In genomic region chr5:100674711-100675376, GRCm38 (mm10) we compare ENCODE assay signal across 8 mouse cellular contexts. TPM values are rescaled to one million over a fixed set of nuclear protein-coding genes. Genes with fewer than 3 reads are reported as not detected.
DNase-seq lines count a peak whose midpoint lies in the region; ATAC-seq lines count a peak whose summit lies in the region.

TSS of gene Coq2 (minus strand) at chr5:100675140.

- ATAC-seq in hindbrain, embryonic 12.5 days (ENCODE audit: low FRiP score), result peak; percentile 57

- peak within 1 kb of the TSS; percentile 73; the same call in 1 of the 2 replicates for H3K27ac ChIP-seq in hindbrain, embryonic 12.5 days

- no peaks in the 10 kb centered on the region for H3K27me3 ChIP-seq in hindbrain, embryonic 12.5 days

- no peaks in the 10 kb centered on the region for H3K9me3 ChIP-seq in hindbrain, embryonic 12.5 days (replicated peaks)

- WGBS in hindbrain, embryonic 12.5 days, result 10% methylated on average over 17 of the region's 17 CpGs

- peak; percentile 92 for DNase-seq in NIH3T3 (ENCODE audit: low read depth)
- peak; percentile 77 for DNase-seq in cerebellum, adult 9-11 months
- peak; percentile 48 to 70 for DNase-seq in frontal cortex, postnatal 10 days (ENCODE audit: low spot score in 2 of 2)
- DNase-seq in layer of hippocampus, postnatal 14 days (ENCODE audit: low spot score in 2 of 2), result peak; percentile 36 to 64
- DNase-seq in lung, postnatal 25 days (ENCODE audit: low spot score), result peak; percentile 87
- DNase-seq in retina, embryonic 14.5 days (ENCODE audit: low spot score), result peak; percentile 91
- peak; percentile 90 for DNase-seq in thymus, postnatal 4 days

- H3K4me3 ChIP-seq in hindbrain, embryonic 12.5 days, result peak within 1 kb of the TSS; percentile 86

- H3K4me1 ChIP-seq in hindbrain, embryonic 12.5 days, result peaks cover 13% of the 10 kb centered on the region

- no peaks in the 10 kb centered on the region for H3K36me3 ChIP-seq in hindbrain, embryonic 12.5 days

- H3K4me2 ChIP-seq in hindbrain, embryonic 12.5 days (replicated peaks), result peak within 1 kb of the TSS; percentile 77

- peak within 1 kb of the TSS; percentile 89 for H3K9ac ChIP-seq in hindbrain, embryonic 12.5 days

RNA-seq across cellular contexts. Expression of gene Coq2, which starts in this region (rescaled TPM):
- 44.6 and 46.8 TPM in 2 replicates for polyA plus RNA-seq in hindbrain, embryonic 12.5 days (2016; fragmentation: Nextera tagmentation; extraction: Ambion mirVana)
- 10 to 100 TPM; 62.0 to 62.6 TPM for total RNA-seq in layer of hippocampus, postnatal 14 days (2021)

Comparison
In these comparisons a context has a peak if more than half of its experiments do, and no peak if none do; other contexts are left out.
1. Peak in every context shown above with its lines: DNase-seq, ATAC-seq, H3K4me3 ChIP-seq and H3K27ac ChIP-seq.